Mouse (Mus musculus) heart, embryonic 15.5 days (tissue): ENCODE measurements at regions not wholly inside any gene's neighbourhood (a gene's known extent, or its start where the extent isn't known, plus 50 kb on each side); places are given as distances from the start of the nearest gene placed in this dataset.

ENCODE experiments used
- ATAC-seq: fragments of 200-750 bp; cut with Nextera tagmentation; replicated peaks from 2 replicates; pipeline ENCODE4 v1.8.0; 2017; ENCODE audit warnings: low read depth, moderate TSS enrichment; ENCODE audit not compliant: insufficient number of reproducible peaks, insufficient read depth, low FRiP score
- H3K27ac ChIP-seq: fragments of 300-500 bp; sonication (generic); 2 replicates; pipeline ENCODE4 v1.5.1; 2015; ENCODE audit warnings: mild to moderate bottlenecking, inconsistent platforms
- H3K27me3 ChIP-seq: fragments of 300-500 bp; sonication (generic); 2 replicates; pipeline ENCODE4 v1.6.1; 2015; ENCODE audit warnings: inconsistent platforms
- H3K36me3 ChIP-seq: fragments of 300-500 bp; sonication (generic); 2 replicates; pipeline ENCODE4 v1.6.1; 2015; ENCODE audit warnings: mild to moderate bottlenecking, inconsistent platforms
- H3K4me1 ChIP-seq: fragments of 300-500 bp; sonication (generic); replicated peaks from 2 replicates; pipeline ENCODE4 v1.6.1; 2015; ENCODE audit warnings: inconsistent platforms
- H3K4me2 ChIP-seq: fragments of 300-500 bp; sonication (generic); 2 replicates; pipeline ENCODE4 v1.6.1; 2015; ENCODE audit warnings: inconsistent platforms, mild to moderate bottlenecking, moderate library complexity
- H3K4me3 ChIP-seq: fragments of 300-500 bp; sonication (generic); 2 replicates; pipeline ENCODE4 v1.5.1; 2015; ENCODE audit warnings: mild to moderate bottlenecking, inconsistent platforms
- H3K9ac ChIP-seq: fragments of 300-500 bp; sonication (generic); 2 replicates; pipeline ENCODE4 v1.6.1; 2015; ENCODE audit warnings: mild to moderate bottlenecking, inconsistent platforms
- H3K9me3 ChIP-seq: fragments of 300-500 bp; sonication (generic); replicated peaks from 2 replicates; pipeline ENCODE4 v1.6.1; 2016; ENCODE audit warnings: inconsistent platforms
- WGBS: fragments of 180-500 bp; shearing (Covaris S2); methylation state at CpG from one replicate; pipeline ENCODE4 v1.1.7; 2015; ENCODE audit warnings: mixed read lengths; 5-methylcytosine and 5-hydroxymethylcytosine counted together

GRCm38 (mm10) chr5:132837420-132837819 is 294.3 kb upstream of the Auts2 start:
- H3K4me3 ChIP-seq: no peak overlapping the region
- H3K9me3 ChIP-seq: no peaks in the 10 kb centered on the region
- no peaks in the 10 kb centered on the region for H3K27me3 ChIP-seq
- H3K36me3 ChIP-seq: no peaks in the 10 kb centered on the region
- no peak overlapping the region for H3K4me2 ChIP-seq
- no peak for ATAC-seq
- no peak overlapping the region for H3K27ac ChIP-seq
- no peak overlapping the region for H3K9ac ChIP-seq
- no peaks in the 10 kb centered on the region for H3K4me1 ChIP-seq
- 32% methylated on average over 2 of the region's 2 CpGs for WGBS

- WGBS: 85% methylated on average over 7 of the region's 7 CpGs
- Histone ChIP-seq H3K27ac (no peak overlapping the region), H3K9ac (no peak overlapping the region), H3K27me3 (no peaks in the 10 kb centered on the region; the same call in 1 of the 2 replicates), H3K9me3 (no peaks in the 10 kb centered on the region), H3K4me2 (no peak overlapping the region), H3K36me3 (no peaks in the 10 kb centered on the region), H3K4me1 (no peaks in the 10 kb centered on the region), H3K4me3 (no peak overlapping the region)
- ATAC-seq: no peak
Observed at GRCm38 (mm10) chr5:132828993-132829392, 285.8 kb upstream of the Auts2 start.

- 77% methylated on average over 10 of the region's 10 CpGs for WGBS
- Histone ChIP-seq H3K4me2 (no peak overlapping the region), H3K27me3 (no peaks in the 10 kb centered on the region; the same call in 1 of the 2 replicates), H3K9me3 (no peaks in the 10 kb centered on the region), H3K4me3 (no peak overlapping the region), H3K9ac (no peak overlapping the region), H3K27ac (no peak overlapping the region), H3K36me3 (no peaks in the 10 kb centered on the region), H3K4me1 (no peaks in the 10 kb centered on the region)
- ATAC-seq: no peak
Observed at GRCm38 (mm10) chr5:132827555-132828333, 284.6 kb upstream of the Auts2 start.

GRCm38 (mm10) chr5:132826009-132826408 is 282.9 kb upstream of the Auts2 start:
- Histone ChIP-seq H3K27me3 (no peaks in the 10 kb centered on the region; the same call in 1 of the 2 replicates), H3K9me3 (no peaks in the 10 kb centered on the region), H3K4me1 (no peaks in the 10 kb centered on the region), H3K4me2 (no peak overlapping the region), H3K4me3 (no peak overlapping the region), H3K27ac (no peak overlapping the region), H3K9ac (no peak overlapping the region), H3K36me3 (no peaks in the 10 kb centered on the region)
- no peak for ATAC-seq
- WGBS: 82% methylated on average over 5 of the region's 5 CpGs

DNA sequence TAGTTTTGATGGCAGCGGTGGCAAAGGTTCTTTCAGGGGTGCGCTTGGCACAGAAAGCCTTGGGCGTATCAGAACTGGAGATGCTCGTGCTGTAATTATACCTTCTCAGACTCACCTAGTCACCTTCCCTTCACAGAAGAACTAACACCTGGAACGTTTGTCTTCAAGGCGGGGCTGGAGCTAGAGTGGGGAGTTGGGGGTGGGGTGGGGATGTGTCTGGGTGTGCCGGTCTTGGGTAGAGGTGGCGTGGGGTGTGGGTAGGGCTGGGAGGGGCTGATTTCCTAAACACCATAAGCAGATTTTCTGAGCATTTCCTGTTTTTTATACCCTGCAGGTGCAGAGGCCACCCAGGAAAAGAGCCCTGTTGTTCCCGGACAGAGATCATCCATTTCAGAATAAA is 274.5 kb upstream of the Auts2 start:
- WGBS: 81% methylated on average over 9 of the region's 9 CpGs
- Histone ChIP-seq H3K9ac (no peak overlapping the region), H3K4me2 (no peak overlapping the region), H3K4me3 (no peak overlapping the region), H3K4me1 (no peaks in the 10 kb centered on the region), H3K36me3 (no peaks in the 10 kb centered on the region), H3K27me3 (no peaks in the 10 kb centered on the region), H3K27ac (no peak overlapping the region), H3K9me3 (no peaks in the 10 kb centered on the region)
- ATAC-seq: no peak

- Histone ChIP-seq H3K36me3 (no peaks in the 10 kb centered on the region), H3K9ac (no peak overlapping the region), H3K4me3 (no peak overlapping the region), H3K9me3 (no peaks in the 10 kb centered on the region), H3K4me1 (no peaks in the 10 kb centered on the region), H3K27me3 (no peaks in the 10 kb centered on the region), H3K4me2 (no peak overlapping the region), H3K27ac (no peak overlapping the region)
- ATAC-seq: no peak
- WGBS: 58% methylated on average over 4 of the region's 4 CpGs
Observed at GRCm38 (mm10) chr5:132809181-132809580, 266.0 kb upstream of the Auts2 start.

- ATAC-seq: no peak
- WGBS: 84% methylated on average over 1 of the region's 1 CpGs
- H3K27ac ChIP-seq: no peak overlapping the region
Observed at GRCm38 (mm10) chr5:132796061-132796460, 252.9 kb upstream of the Auts2 start.

DNA sequence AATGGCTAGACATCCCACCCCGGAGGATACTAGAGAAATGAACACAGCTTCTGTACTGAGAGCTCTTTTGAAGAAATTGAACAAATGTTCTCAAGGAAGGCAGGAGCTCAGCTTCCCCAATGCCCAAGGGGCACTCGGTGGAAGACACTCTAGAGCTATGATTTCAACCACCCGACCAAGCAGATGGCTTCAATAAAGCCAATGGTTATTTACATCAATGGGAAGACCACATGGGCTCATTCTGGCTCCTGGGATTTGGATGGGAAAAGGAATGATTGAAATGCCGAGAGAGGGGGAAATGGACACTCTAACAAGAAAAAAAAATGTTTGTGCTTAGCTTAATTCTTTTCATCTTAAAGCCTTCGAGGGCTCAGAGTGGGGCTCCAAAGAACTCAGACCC is 249.3 kb upstream of the Auts2 start:
- H3K4me1 ChIP-seq: no peaks in the 10 kb centered on the region
- H3K27ac ChIP-seq: no peak overlapping the region
- no peak overlapping the region for H3K4me2 ChIP-seq
- no peak for ATAC-seq
- no peak overlapping the region for H3K4me3 ChIP-seq
- no peaks in the 10 kb centered on the region for H3K27me3 ChIP-seq
- no peak overlapping the region for H3K9ac ChIP-seq
- no peaks in the 10 kb centered on the region for H3K36me3 ChIP-seq
- WGBS: 68% methylated on average over 5 of the region's 5 CpGs
- H3K9me3 ChIP-seq: no peaks in the 10 kb centered on the region

More at GRCm38 (mm10) chr5:132796061-132796460, 252.9 kb upstream of the Auts2 start:
- H3K4me3 ChIP-seq: no peak overlapping the region
- H3K27me3 ChIP-seq: no peaks in the 10 kb centered on the region
- no peak overlapping the region for H3K9ac ChIP-seq
- no peaks in the 10 kb centered on the region for H3K9me3 ChIP-seq
- no peaks in the 10 kb centered on the region for H3K36me3 ChIP-seq
- no peaks in the 10 kb centered on the region for H3K4me1 ChIP-seq
- no peak overlapping the region for H3K4me2 ChIP-seq

GRCm38 (mm10) chr5:132785291-132785690 is 242.1 kb upstream of the Auts2 start:
- no peaks in the 10 kb centered on the region for H3K27me3 ChIP-seq
- H3K9me3 ChIP-seq: no peaks in the 10 kb centered on the region
- ATAC-seq: no peak
- 38% methylated on average over 3 of the region's 3 CpGs for WGBS
- H3K27ac ChIP-seq: no peak overlapping the region
- H3K4me1 ChIP-seq: peaks cover 2% of the 10 kb centered on the region; the same call in 1 of the 2 replicates
- H3K4me3 ChIP-seq: no peak overlapping the region
- no peaks in the 10 kb centered on the region for H3K36me3 ChIP-seq
- H3K4me2 ChIP-seq: no peak overlapping the region
- no peak overlapping the region for H3K9ac ChIP-seq

GRCm38 (mm10) chr5:132784791-132785190 is 241.6 kb upstream of the Auts2 start:
- H3K36me3 ChIP-seq: no peaks in the 10 kb centered on the region
- no peak overlapping the region for H3K27ac ChIP-seq
- peaks cover 2% of the 10 kb centered on the region; the same call in 1 of the 2 replicates for H3K4me1 ChIP-seq
- WGBS: 72% methylated on average over 4 of the region's 4 CpGs
- no peak for ATAC-seq
- H3K27me3 ChIP-seq: no peaks in the 10 kb centered on the region
- no peak overlapping the region for H3K4me2 ChIP-seq
- no peak overlapping the region for H3K9ac ChIP-seq
- no peaks in the 10 kb centered on the region for H3K9me3 ChIP-seq
- no peak overlapping the region for H3K4me3 ChIP-seq

GRCm38 (mm10) chr5:132774141-132774680 is 231.1 kb upstream of the Auts2 start:
- no peak overlapping the region for H3K9ac ChIP-seq
- H3K4me1 ChIP-seq: no peaks in the 10 kb centered on the region
- no peak overlapping the region for H3K27ac ChIP-seq
- no peak overlapping the region for H3K4me3 ChIP-seq
- H3K4me2 ChIP-seq: no peak overlapping the region
- no peaks in the 10 kb centered on the region for H3K9me3 ChIP-seq
- H3K36me3 ChIP-seq: no peaks in the 10 kb centered on the region
- WGBS: 57% methylated on average over 1 of the region's 1 CpGs
- ATAC-seq: no peak
- no peaks in the 10 kb centered on the region for H3K27me3 ChIP-seq

DNA sequence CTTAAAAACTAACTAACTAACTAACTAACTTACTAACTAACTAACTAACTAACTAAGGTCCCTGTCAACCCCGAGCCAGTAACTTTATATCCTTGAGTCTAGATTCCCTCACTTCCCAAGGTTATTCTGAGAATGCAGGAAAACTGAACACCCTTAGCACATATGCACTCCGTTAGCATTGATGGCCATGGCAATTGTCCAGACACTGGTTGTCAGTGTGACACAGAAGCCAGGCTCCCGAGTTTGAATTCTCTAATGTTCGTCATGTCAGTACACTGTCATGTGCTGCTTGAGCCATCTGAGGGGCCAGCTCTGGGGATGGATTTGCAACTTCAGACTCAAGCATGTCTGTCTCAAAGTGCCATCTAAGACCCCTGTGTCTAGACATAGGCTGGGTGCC is 217.3 kb upstream of the Auts2 start:
- no peaks in the 10 kb centered on the region for H3K4me1 ChIP-seq
- no peak overlapping the region for H3K27ac ChIP-seq
- no peaks in the 10 kb centered on the region for H3K27me3 ChIP-seq
- H3K9ac ChIP-seq: no peak overlapping the region
- no peak overlapping the region for H3K4me2 ChIP-seq
- 42% methylated on average over 4 of the region's 4 CpGs for WGBS
- no peaks in the 10 kb centered on the region for H3K36me3 ChIP-seq
- no peak overlapping the region for H3K4me3 ChIP-seq
- no peak for ATAC-seq
- H3K9me3 ChIP-seq: no peaks in the 10 kb centered on the region
